In the genomic region with DNA sequence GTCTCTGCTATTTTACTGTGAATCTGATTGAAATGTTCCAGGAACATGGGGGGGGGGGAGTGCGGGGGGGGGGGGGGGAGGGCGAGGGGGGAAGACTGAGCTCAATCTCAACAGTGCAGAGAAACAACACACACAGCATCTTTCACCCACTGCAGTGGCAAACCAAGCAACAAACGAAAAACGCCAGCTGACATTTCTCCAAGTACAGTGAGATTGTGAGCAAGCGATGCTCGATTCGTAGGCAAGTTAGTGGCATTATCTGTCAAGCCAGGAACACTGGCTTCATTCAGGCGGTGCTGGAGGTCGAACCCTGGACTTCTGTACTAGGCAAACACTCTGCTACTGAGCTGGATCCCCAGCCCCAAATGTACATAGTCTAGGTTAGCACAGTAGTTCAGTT, we compare ENCODE assay signal across 21 mouse cellular contexts. TPM values are rescaled to one million over a fixed set of nuclear protein-coding genes. Genes with fewer than 3 reads are reported as not detected.
A peak's percentile ranks its signal among the peaks of the same experiment; 100 is the strongest.
DNase-seq lines count a peak whose midpoint lies in the region; ATAC-seq and TF ChIP-seq lines count a peak whose summit lies in the region.
"Had no signal": no experiment of that assay in that cellular context is flagged by ENCODE, and none has a peak within 500 bp of the region (broad histone marks: within the 10 kb centered on the region; RNA-seq: fewer than 3 reads in every experiment).

No protein-coding gene starts in this region.

- H3K4me1 ChIP-seq in hindbrain, embryonic 11.5 days (replicated peaks; ENCODE audit: control insufficient read depth, insufficient read depth, low read length), result peaks cover 9% of the 10 kb centered on the region
- H3K4me1 ChIP-seq in midbrain, embryonic 11.5 days (ENCODE audit: control insufficient read depth, insufficient read depth, low read length), result peaks cover 25% of the 10 kb centered on the region
- H3K4me1 ChIP-seq: intestine, embryonic 15.5 days; kidney, embryonic 15.5 days; liver, embryonic 15.5 days had no signal

- no peak for DNase-seq in layer of hippocampus, adult 2 months (ENCODE audit: low spot score in 2 of 2)
- no peak for DNase-seq in layer of hippocampus, adult 9-10 months (ENCODE audit: low spot score)
- no peak for DNase-seq in hindbrain, embryonic 11.5 days (ENCODE audit: low spot score)
- DNase-seq in midbrain, embryonic 11.5 days (ENCODE audit: low spot score, missing footprints), result no peak
- no peak for DNase-seq in thymus, postnatal 0 days (ENCODE audit: low spot score)
- DNase-seq in kidney, adult 18-20 months, result no peak
- no peak for DNase-seq in cerebellum, postnatal 36 days
- no peak for DNase-seq in frontal cortex, adult 2 months (ENCODE audit: extremely low spot score in 1 of 2, low spot score in 1 of 2)
- DNase-seq: right cerebral cortex, adult 18-20 months; thymus, adult 18-20 months had no signal

- H3K36me3 ChIP-seq in hindbrain, embryonic 11.5 days (ENCODE audit: control insufficient read depth, insufficient read depth, low read length), result no peaks in the 10 kb centered on the region
- peaks cover 3% of the 10 kb centered on the region; the same call in 1 of the 2 replicates for H3K36me3 ChIP-seq in midbrain, embryonic 11.5 days (ENCODE audit: control insufficient read depth, insufficient read depth, low read length)
- H3K36me3 ChIP-seq: G1E had no signal

- H3K9ac ChIP-seq in hindbrain, embryonic 11.5 days (ENCODE audit: low read depth, low read length), result no peak overlapping the region
- peak overlapping the region; percentile 44; the same call in 1 of the 2 replicates for H3K9ac ChIP-seq in midbrain, embryonic 11.5 days (ENCODE audit: low read length)
- H3K9ac ChIP-seq: heart, embryonic 12.5 days; intestine, embryonic 15.5 days; kidney, embryonic 15.5 days; liver, embryonic 15.5 days had no signal

- H3K27me3 ChIP-seq in hindbrain, embryonic 11.5 days (ENCODE audit: control insufficient read depth, insufficient read depth, low read length), result no peaks in the 10 kb centered on the region
- no peaks in the 10 kb centered on the region for H3K27me3 ChIP-seq in midbrain, embryonic 11.5 days (ENCODE audit: control insufficient read depth, insufficient read depth, low read length)
- H3K27me3 ChIP-seq: heart, embryonic 12.5 days; intestine, embryonic 15.5 days; kidney, embryonic 15.5 days; liver, embryonic 15.5 days had no signal

- H3K4me2 ChIP-seq in hindbrain, embryonic 11.5 days (replicated peaks; ENCODE audit: low read depth, low read length), result no peak overlapping the region
- H3K4me2 ChIP-seq in midbrain, embryonic 11.5 days, result no peak overlapping the region
- H3K4me2 ChIP-seq: heart, embryonic 12.5 days; intestine, embryonic 15.5 days; kidney, embryonic 15.5 days; liver, embryonic 15.5 days had no signal

- H3K27ac ChIP-seq in layer of hippocampus, adult 2 months, result peak overlapping the region; percentile 94
- 0 out of 2 replicates have a peak overlapping the region, but pooled peaks have one; percentile 83 for H3K27ac ChIP-seq in hindbrain, embryonic 11.5 days (ENCODE audit: low read depth, low read length)
- peak overlapping the region; percentile 85; the same call in 1 of the 2 replicates for H3K27ac ChIP-seq in midbrain, embryonic 11.5 days (ENCODE audit: low read depth, low read length)
- H3K27ac ChIP-seq: intestine, embryonic 15.5 days; kidney, embryonic 15.5 days; liver, embryonic 15.5 days had no signal

- WGBS in hindbrain, embryonic 11.5 days, result 84% methylated on average over 7 of the region's 9 CpGs
- 79% methylated on average over 7 of the region's 9 CpGs for WGBS in midbrain, embryonic 11.5 days

- no peak overlapping the region for H3K4me3 ChIP-seq in layer of hippocampus, adult 2 months
- H3K4me3 ChIP-seq in hindbrain, embryonic 11.5 days (ENCODE audit: low read depth, low read length), result no peak overlapping the region
- no peak overlapping the region for H3K4me3 ChIP-seq in midbrain, embryonic 11.5 days (ENCODE audit: low read depth, low read length)
- H3K4me3 ChIP-seq: erythroblast, embryonic 14.5 days; heart, embryonic 12.5 days; intestine, embryonic 15.5 days; kidney, embryonic 15.5 days; liver, embryonic 15.5 days had no signal

- ATAC-seq in hindbrain, embryonic 11.5 days (ENCODE audit: low FRiP score), result no peak
- no peak for ATAC-seq in midbrain, embryonic 11.5 days (ENCODE audit: low FRiP score)
- ATAC-seq: CD4-positive, CD25-positive, alpha-beta regulatory T cell, adult 4 months; intestine, embryonic 15.5 days; lung, postnatal 0 days had no signal

- no peaks in the 10 kb centered on the region for H3K9me3 ChIP-seq in hindbrain, embryonic 11.5 days (ENCODE audit: control insufficient read depth, low read length)
- no peaks in the 10 kb centered on the region for H3K9me3 ChIP-seq in midbrain, embryonic 11.5 days (ENCODE audit: control insufficient read depth, low read length)
- H3K9me3 ChIP-seq: intestine, embryonic 15.5 days; kidney, embryonic 15.5 days; liver, embryonic 15.5 days had no signal

- no peak for TF ChIP-seq CTCF in layer of hippocampus, adult 2 months (conservative IDR thresholded peaks at IDR 0.05)

RNA-seq across cellular contexts. Expression of gene Rars, which starts 21.3 kb away (rescaled TPM):
- 10 to 100 TPM; 45.6 to 53.6 TPM for total RNA-seq in layer of hippocampus, adult 2 months (2021)
- 106 and 116 TPM in 2 replicates for polyA plus RNA-seq in hindbrain, embryonic 11.5 days (2014; fragmentation: Nextera tagmentation; extraction: Ambion mirVana)
- polyA plus RNA-seq in midbrain, embryonic 11.5 days (2014; fragmentation: Nextera tagmentation; extraction: Ambion mirVana), result 116 and 122 TPM in 2 replicates
- polyA plus RNA-seq in thymus, postnatal 0 days (2015; fragmentation: Nextera tagmentation; extraction: Ambion mirVana), result 71.7 and 82.6 TPM in 2 replicates
- polyA plus RNA-seq in frontal cortex, adult 2 months (2012; rRNA removed), result 45.9 and 46.0 TPM in 2 replicates

RNA-seq across cellular contexts. Expression of gene Fbll1, which starts 56.9 kb away (rescaled TPM):
- total RNA-seq in layer of hippocampus, adult 2 months (2021), result 10 to 100 TPM; 42.9 to 48.9 TPM
- 4.5 and 4.6 TPM in 2 replicates for polyA plus RNA-seq in hindbrain, embryonic 11.5 days (2014; fragmentation: Nextera tagmentation; extraction: Ambion mirVana)
- 2.6 and 3.8 TPM in 2 replicates for polyA plus RNA-seq in midbrain, embryonic 11.5 days (2014; fragmentation: Nextera tagmentation; extraction: Ambion mirVana)
- polyA plus RNA-seq in thymus, postnatal 0 days (2015; fragmentation: Nextera tagmentation; extraction: Ambion mirVana), result not detected in 2 replicates
- 64.2 and 74.0 TPM in 2 replicates for polyA plus RNA-seq in frontal cortex, adult 2 months (2012; rRNA removed)
- total RNA-seq: heart, postnatal 25 days; megakaryocyte, adult 5-6 weeks had no signal
- polyA plus RNA-seq: CD4-positive, CD25-positive, alpha-beta regulatory T cell, adult 4 months; erythroblast, embryonic 14.5 days; G1E; gonadal fat pad, adult 2 months; heart, embryonic 12.5 days; liver, embryonic 15.5 days; lung, postnatal 0 days had no signal

Comparison
In these comparisons a context has a peak if more than half of its experiments do, and no peak if none do; other contexts are left out.
1. RNA of gene Fbll1, which starts 56.9 kb away (polyA plus RNA-seq): 64.2 to 74.0 TPM in frontal cortex, adult 2 months; 4.5 to 4.6 TPM in hindbrain, embryonic 11.5 days, 2.6 to 3.8 TPM in midbrain, embryonic 11.5 days and not detected in thymus, postnatal 0 days; every median in the first group is over 10 times any median in the second.
2. Peak in every context shown above with its lines, with median percentiles within 50 percentile points of each other: H3K27ac ChIP-seq.